Mouse (Mus musculus) hindlimb bud, embryonic 11.5 days (tissue): ENCODE results near the gene Eftud2.
A peak's percentile ranks its signal among the peaks of the same experiment; 100 is the strongest.

Experiments
- DNase-seq: peaks from one replicate; pipeline ENCODE4 v3.0.0-alpha.2; 2012; ENCODE audit warnings: low read depth, low spot score; ENCODE audit errors: extremely low spot score

Eftud2 gene

DNA sequence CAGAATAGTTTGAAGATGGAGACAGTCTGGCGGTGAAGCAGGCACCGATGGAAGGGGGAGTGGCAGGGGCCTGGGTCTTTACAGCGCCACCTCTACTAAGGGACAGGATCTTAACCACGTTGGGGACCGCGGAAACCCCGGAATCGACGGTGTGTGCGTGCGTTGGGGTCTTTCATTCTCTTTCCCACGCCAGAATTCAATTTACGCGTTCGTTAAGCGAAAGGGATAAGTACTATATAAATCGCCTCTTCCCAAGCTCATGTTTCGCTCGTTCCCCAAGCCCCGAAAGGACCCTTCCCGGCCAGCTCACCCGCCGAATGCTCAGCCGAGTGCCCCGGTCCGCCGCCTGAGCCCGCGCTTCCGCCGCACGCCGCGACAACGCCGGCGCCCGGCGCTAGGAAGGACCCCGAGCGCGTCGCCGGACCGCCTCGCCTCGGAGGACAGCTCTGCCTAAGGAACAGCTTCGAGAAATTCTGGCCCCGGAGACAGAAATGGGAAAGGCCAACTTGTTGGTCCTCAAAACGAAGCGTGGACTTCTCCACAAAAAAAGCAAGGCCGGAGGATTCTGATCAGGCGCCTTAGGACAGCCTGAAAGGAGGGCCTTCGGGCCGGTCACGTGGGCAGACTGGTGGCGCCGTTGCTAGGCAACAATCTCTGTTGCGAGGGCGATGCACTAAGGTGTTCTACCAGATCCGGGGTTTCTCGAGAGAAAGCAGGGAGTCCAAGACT is at the start of gene Eftud2, which contains the start of gene Ccdc103:
TSS of gene Eftud2 (minus strand) at position 401 of the 729 bp plus-strand sequence.
TSS of gene Ccdc103 (plus strand) at position 620 of the 729 bp plus-strand sequence.
- DNase-seq = peak; percentile 87

- no peak for DNase-seq
Measured at GRCm38 (mm10) chr11:102925351-102925717, 44.5 kb upstream of the Eftud2 start.

DNA sequence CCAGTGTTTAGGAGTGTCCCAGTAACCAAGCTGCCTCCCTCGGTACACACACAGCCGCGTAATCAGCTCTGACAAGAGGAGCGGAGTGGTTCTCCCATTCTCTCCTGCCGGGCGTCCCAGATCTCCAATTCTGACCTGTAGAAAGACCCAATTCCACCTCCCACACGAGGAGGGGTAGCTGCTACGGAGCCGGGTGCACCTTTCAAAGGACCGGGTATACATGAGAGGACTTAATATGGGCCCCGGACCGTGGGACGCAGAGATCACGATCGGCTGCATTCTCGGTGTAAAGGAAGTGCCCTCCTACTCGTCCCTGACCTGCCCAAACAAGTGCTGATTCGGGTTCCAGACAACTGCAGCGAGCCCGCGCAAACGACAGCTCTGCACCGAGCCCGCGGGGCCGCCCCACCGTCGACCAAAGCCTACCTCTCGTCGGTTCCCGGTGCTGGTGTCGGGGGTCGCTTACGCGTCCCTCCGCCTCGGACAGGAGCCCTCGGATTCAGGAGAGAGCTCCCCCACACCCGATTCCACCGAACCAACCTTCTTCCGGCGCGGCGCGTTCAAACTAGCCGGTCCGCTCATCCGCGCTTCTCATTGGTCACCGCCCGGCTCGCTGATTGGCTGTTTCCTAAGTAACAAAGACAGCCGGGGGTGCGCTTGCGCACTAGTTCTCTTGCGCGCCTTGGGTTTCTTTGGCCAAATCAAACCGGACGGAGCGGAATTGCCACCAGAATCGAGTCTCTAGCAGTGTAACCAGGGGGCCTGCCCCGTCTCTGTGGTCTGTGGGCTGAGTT is 44.0 kb upstream of the Eftud2 start, which contains the start of gene Kif18b:
TSS of gene Kif18b (minus strand) at position 568 of the 794 bp plus-strand sequence.
- peak; percentile 94 for DNase-seq

GRCm38 (mm10) chr11:102921491-102921890 is 40.7 kb upstream of the Eftud2 start:
- no peak for DNase-seq

GRCm38 (mm10) chr11:102918077-102918476 is 37.3 kb upstream of the Eftud2 start:
- DNase-seq = no peak

GRCm38 (mm10) chr11:102915380-102915779 is 34.6 kb upstream of the Eftud2 start:
- no peak for DNase-seq

DNA sequence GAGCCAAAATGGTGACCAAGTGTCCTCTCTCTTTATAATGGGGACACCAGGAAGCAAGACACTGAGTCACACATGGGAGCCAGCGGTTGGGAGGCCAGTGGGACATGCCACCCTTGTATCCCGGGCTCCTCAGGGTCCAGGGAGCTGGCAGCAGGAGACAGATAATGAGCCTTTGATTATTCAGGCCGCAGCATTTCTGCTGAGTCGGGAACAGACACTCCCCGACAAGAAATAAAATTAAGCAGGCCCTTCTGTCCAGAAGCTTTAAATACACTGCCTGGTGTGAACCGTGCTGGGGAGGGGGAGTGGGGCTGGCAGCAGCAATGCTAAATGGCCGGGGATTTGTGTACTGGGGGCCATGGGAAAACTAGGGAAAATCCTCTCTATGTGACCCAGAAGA is 30.6 kb upstream of the Eftud2 start:
- DNase-seq = no peak

DNA sequence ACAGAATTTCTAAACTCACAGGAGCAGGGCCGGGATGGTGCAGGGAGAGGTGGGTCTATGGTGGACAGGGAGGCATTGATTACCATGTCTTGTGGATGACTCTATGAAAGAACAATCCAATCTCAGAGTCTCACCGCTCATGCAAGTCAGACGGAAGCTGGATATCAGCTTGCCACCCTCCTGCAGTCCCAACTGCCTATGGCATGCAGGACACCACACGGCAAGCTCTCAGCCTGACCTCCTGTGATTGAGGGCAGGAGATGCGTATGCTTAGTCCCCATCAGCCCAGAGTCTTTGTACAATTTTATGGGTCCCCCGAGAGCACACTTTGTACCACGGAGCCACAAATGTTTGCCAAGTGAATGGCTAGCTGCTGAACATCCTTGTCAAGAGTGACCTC is 22.9 kb upstream of the Eftud2 start:
- DNase-seq = no peak

DNA sequence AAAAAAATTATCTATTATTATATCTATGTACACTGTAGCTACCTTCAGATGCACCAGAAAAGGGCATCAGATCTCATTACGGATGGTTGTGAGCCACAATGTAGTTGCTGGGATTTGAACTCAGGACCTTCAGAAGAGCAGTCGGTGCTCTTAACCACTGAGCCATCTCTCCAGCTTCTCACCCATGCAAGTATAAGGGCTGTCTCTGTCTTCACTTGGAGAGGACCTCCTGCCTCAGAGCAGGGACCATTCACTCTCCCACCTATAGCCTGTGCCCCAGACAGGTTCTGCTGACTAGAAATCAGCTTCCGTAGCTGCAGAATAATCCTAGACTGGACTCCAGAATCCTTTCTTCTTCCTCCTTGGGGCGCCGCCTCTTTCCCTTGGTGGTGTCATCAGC is 21.3 kb upstream of the Eftud2 start:
- no peak for DNase-seq

- DNase-seq = no peak
Measured at GRCm38 (mm10) chr11:102901199-102901598, 20.4 kb upstream of the Eftud2 start.

- peak; percentile 91 for DNase-seq
Measured at GRCm38 (mm10) chr11:102900763-102901162, 20.0 kb upstream of the Eftud2 start, which contains the start of gene Gfap. Gene Gfap, minus strand, starts transcription at chr11:102900912.

DNA sequence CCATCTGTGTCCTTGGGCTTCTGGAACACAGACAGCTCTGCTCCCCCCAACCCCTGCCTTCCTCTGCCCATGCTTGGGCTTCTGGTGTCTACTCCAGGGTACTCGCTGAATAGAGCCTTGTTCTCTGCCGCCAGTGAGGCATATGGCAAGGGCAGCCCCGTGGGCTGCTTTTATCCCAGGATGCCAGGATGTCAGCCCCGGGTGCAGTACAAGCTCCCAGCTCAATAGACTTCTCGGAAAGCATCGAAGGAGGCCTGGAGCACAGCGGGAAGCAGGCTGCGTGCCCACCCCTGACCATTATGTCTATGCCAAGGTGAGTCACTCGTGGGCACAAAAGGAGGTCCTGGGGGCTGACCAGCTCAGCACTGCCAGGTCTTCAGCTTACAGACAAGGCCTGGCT is 17.6 kb upstream of the Eftud2 start:
- no peak for DNase-seq

DNA sequence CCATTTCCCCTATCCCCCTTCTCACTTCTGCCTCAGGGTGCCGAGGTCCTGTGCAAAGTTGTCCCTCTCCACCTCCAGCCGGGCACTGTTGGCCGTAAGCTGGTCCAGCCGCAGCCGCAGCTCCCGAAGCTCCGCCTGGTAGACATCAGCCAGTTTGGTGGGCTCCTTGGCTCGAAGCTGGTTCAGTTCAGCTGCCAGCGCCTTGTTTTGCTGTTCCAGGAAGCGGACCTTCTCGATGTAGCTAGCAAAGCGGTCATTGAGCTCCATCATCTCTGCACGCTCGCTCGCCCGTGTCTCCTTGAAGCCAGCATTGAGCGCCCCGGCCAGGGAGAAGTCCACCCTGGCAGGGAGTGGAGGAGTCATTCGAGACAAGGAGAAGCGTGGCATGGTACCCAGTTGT is 15.9 kb upstream of the Eftud2 start:
- no peak for DNase-seq

DNA sequence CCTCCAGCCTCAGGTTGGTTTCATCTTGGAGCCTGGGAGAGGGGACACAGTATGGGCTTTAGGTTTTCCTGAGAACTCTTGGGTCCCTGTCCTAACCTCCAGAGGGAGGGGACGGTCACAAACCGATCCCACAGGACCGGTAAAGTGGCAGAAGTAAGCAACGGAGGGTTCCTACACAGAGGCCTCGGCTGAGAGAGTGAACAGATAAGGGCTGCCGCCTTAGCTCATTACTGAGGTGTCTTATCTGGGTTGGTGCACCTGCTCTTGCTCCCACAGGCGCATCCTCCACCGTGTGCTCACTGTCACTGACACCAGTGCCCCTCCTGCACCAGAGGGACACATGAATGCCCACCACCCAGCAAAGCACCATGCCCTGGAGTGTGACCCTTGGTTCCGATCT is 15.0 kb upstream of the Eftud2 start:
- no peak for DNase-seq

- DNase-seq = no peak
Measured at GRCm38 (mm10) chr11:102894716-102895115, 13.9 kb upstream of the Eftud2 start.

- peak; percentile 46 for DNase-seq
Measured at GRCm38 (mm10) chr11:102893015-102893651, 12.3 kb upstream of the Eftud2 start.

- DNase-seq = no peak
Measured at GRCm38 (mm10) chr11:102890096-102890495, 9.3 kb upstream of the Eftud2 start.

GRCm38 (mm10) chr11:102888135-102888534 is 7.3 kb upstream of the Eftud2 start:
- DNase-seq = no peak

GRCm38 (mm10) chr11:102887433-102887832 is 6.6 kb upstream of the Eftud2 start:
- no peak for DNase-seq

DNA sequence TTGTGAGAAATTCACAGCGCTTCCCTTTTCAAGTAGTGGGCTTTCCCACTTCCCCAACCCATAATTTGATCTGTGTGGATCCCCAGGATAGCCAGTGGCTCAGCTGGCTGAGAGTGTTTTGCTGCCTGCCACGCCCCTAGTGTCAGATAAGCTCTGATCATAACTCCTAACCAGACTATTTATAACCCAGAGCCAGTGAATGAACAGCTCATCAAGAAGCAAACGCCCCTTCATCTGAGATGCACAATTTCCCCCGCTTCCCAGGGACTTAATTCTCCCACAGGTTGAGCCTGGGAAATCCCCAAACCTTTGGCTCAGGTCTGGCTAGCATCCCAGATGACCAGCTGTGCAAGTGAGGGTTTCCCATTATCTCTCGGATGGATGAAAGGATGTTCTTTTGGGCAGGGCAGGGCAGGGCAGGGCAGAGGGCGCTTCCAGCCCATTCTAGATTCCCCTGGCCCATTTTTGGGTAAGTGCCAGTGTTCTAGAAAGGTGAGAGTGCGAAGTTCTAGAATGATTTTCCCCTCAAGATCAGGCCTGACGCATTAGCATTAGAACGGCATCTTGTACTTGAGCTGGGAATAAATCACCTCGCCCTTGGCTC is 3.9 kb upstream of the Eftud2 start, which contains the start of gene Fam187a:
TSS of gene Fam187a (plus strand) at position 554 of the 604 bp plus-strand sequence.
- no peak for DNase-seq
